11 mouse cellular contexts compared by ENCODE assay signal in the genomic region with DNA sequence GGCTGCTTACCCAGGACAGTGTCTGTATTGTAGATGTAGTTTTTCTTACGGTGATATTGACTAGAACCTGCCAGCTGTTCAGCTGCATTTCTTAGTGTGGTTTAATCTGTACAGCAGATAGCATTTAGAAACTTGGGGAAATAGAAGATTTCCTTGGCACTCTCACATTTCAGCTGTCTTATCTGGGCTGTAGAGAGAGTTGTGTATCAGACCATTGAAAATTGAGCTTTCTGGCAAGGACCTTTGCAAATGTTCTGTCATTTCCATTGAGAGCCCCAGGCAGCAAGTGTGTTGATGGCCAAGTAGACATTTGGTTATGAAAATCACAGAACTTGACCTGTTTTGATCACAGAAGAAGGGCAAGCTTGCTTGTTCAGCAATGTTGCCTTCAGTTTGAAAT. TPM values are rescaled to one million over a fixed set of nuclear protein-coding genes. Genes with fewer than 3 reads are reported as not detected.
A peak's percentile ranks its signal among the peaks of the same experiment; 100 is the strongest.
DNase-seq lines count a peak whose midpoint lies in the region; ATAC-seq lines count a peak whose summit lies in the region.
"Had no signal": no experiment of that assay in that cellular context is flagged by ENCODE, and none has a peak within 500 bp of the region (broad histone marks: within the 10 kb centered on the region; RNA-seq: fewer than 3 reads in every experiment).

No protein-coding gene starts in this region.

- 79% methylated on average over 1 of the region's 1 CpGs for WGBS in hindbrain, embryonic 14.5 days
- WGBS in hindbrain, embryonic 12.5 days = 70% methylated on average over 1 of the region's 1 CpGs

- no peak for ATAC-seq in hindbrain, embryonic 14.5 days (ENCODE audit: low FRiP score)
- ATAC-seq in hindbrain, embryonic 12.5 days (ENCODE audit: low FRiP score) = no peak

- H3K27ac ChIP-seq in hindbrain, embryonic 14.5 days = peak overlapping the region; percentile 53; the same call in 1 of the 2 replicates
- no peak overlapping the region for H3K27ac ChIP-seq in hindbrain, embryonic 12.5 days

- H3K4me2 ChIP-seq in hindbrain, embryonic 14.5 days (replicated peaks) = no peak overlapping the region
- no peak overlapping the region for H3K4me2 ChIP-seq in hindbrain, embryonic 12.5 days (replicated peaks)

- no peak overlapping the region for H3K4me3 ChIP-seq in hindbrain, embryonic 14.5 days (replicated peaks; ENCODE audit: low read length)
- no peak overlapping the region for H3K4me3 ChIP-seq in hindbrain, embryonic 12.5 days

- H3K36me3 ChIP-seq in hindbrain, embryonic 14.5 days (replicated peaks; ENCODE audit: control insufficient read depth, insufficient read depth) = no peaks in the 10 kb centered on the region
- peaks cover under 1% of the 10 kb centered on the region; the same call in 1 of the 2 replicates for H3K36me3 ChIP-seq in hindbrain, embryonic 12.5 days

- H3K4me1 ChIP-seq in hindbrain, embryonic 14.5 days (replicated peaks; ENCODE audit: control insufficient read depth, insufficient read depth, low read length) = peaks cover 29% of the 10 kb centered on the region
- peaks cover 43% of the 10 kb centered on the region for H3K4me1 ChIP-seq in hindbrain, embryonic 12.5 days

- no peak overlapping the region for H3K9ac ChIP-seq in hindbrain, embryonic 14.5 days
- no peak overlapping the region for H3K9ac ChIP-seq in hindbrain, embryonic 12.5 days

- no peaks in the 10 kb centered on the region for H3K27me3 ChIP-seq in hindbrain, embryonic 14.5 days (ENCODE audit: control insufficient read depth, insufficient read depth, low read length)
- H3K27me3 ChIP-seq in hindbrain, embryonic 12.5 days = no peaks in the 10 kb centered on the region

- DNase-seq in hindbrain, embryonic 14.5 days (ENCODE audit: low spot score) = no peak
- DNase-seq in A20 (ENCODE audit: low read depth, low spot score) = peak; percentile 50
- DNase-seq in brain, adult 2 months (ENCODE audit: low read depth, low spot score) = peak; percentile 85
- peak; percentile 22 to 43 for DNase-seq in cerebellum, postnatal 25 days
- DNase-seq in B cell, adult 2 months = no peak
- no peak for DNase-seq in urinary bladder, postnatal 4 days (ENCODE audit: low spot score in 2 of 2)
- DNase-seq in right cerebral cortex, adult 18-20 months = no peak
- DNase-seq: adrenal gland, adult 8-10 months; layer of hippocampus, adult 9-11 months; lung, adult 18-20 months had no signal

- no peaks in the 10 kb centered on the region for H3K9me3 ChIP-seq in hindbrain, embryonic 14.5 days (ENCODE audit: control insufficient read depth, low read length)
- H3K9me3 ChIP-seq in hindbrain, embryonic 12.5 days (replicated peaks) = no peaks in the 10 kb centered on the region

RNA-seq across cellular contexts. Expression of a gene that starts 10.8 kb away (rescaled TPM):
- polyA plus RNA-seq in hindbrain, embryonic 14.5 days (2014; fragmentation: Nextera tagmentation; extraction: Ambion mirVana) = 15.7 and 17.2 TPM in 2 replicates
- 15.6 and 16.1 TPM in 2 replicates for polyA plus RNA-seq in hindbrain, embryonic 12.5 days (2016; fragmentation: Nextera tagmentation; extraction: Ambion mirVana)

RNA-seq across cellular contexts. Expression of a gene that starts 40.7 kb away (rescaled TPM):
- 80.3 and 88.0 TPM in 2 replicates for polyA plus RNA-seq in hindbrain, embryonic 14.5 days (2014; fragmentation: Nextera tagmentation; extraction: Ambion mirVana)
- 82.2 and 83.7 TPM in 2 replicates for polyA plus RNA-seq in hindbrain, embryonic 12.5 days (2016; fragmentation: Nextera tagmentation; extraction: Ambion mirVana)

Comparison
In these comparisons a context has a peak if more than half of its experiments do, and no peak if none do; other contexts are left out.
1. DNase-seq: peak in A20 (single experiment), brain, adult 2 months (single experiment) and cerebellum, postnatal 25 days (2 of 2); none in hindbrain, embryonic 14.5 days (single experiment), B cell, adult 2 months (0 of 2), urinary bladder, postnatal 4 days (0 of 2) and right cerebral cortex, adult 18-20 months (single experiment).